22 mouse cellular contexts compared by ENCODE assay signal in genomic region chr2:174937930-174938329, GRCm38 (mm10).
DNase-seq lines count a peak whose midpoint lies in the region; ATAC-seq and TF ChIP-seq lines count a peak whose summit lies in the region.
"Had no signal": no experiment of that assay in that cellular context is flagged by ENCODE, and none has a peak within 500 bp of the region (broad histone marks: within the 10 kb centered on the region; RNA-seq: fewer than 3 reads in every experiment).

No protein-coding gene starts in this region.

- no peak overlapping the region; the same call in 1 of the 2 replicates for H3K9ac ChIP-seq in CH12.LX (ENCODE audit: insufficient read depth, low read depth)
- H3K9ac ChIP-seq: embryonic facial prominence, embryonic 13.5 days; embryonic facial prominence, embryonic 15.5 days; forebrain, embryonic 12.5 days had no signal

- DNase-seq in CH12.LX (ENCODE audit: extremely low read depth), result no peak
- DNase-seq in embryo, embryonic 9.5 days (ENCODE audit: extremely low spot score), result no peak
- DNase-seq in testis, postnatal 14 days (ENCODE audit: low spot score), result no peak
- no peak for DNase-seq in lung, adult 2 months
- DNase-seq: adrenal gland, adult 2 months; adrenal gland, postnatal 10 days; adrenal gland, postnatal 25 days; cerebellum, adult 11 months; cerebellum, adult 18-20 months; cerebellum, adult 8-10 months; cerebellum, adult 9-11 months; cerebellum, postnatal 14 days; cerebellum, postnatal 36 days had no signal

- H3K9me3 ChIP-seq in CH12.LX (replicated peaks; ENCODE audit: low read length), result no peaks in the 10 kb centered on the region
- H3K9me3 ChIP-seq: embryonic facial prominence, embryonic 13.5 days; embryonic facial prominence, embryonic 15.5 days; forebrain, embryonic 10.5 days; forebrain, embryonic 12.5 days had no signal

- TF ChIP-seq POLR2A in CH12.LX (IDR thresholded peaks at IDR 0.05; ENCODE audit: low read depth, low read length), result no peak
- TF ChIP-seq POLR2A in lung, adult 2 months (IDR thresholded peaks at IDR 0.05; ENCODE audit: borderline replicate concordance, extremely low read depth, low read depth, low read length), result no peak

- no peak for TF ChIP-seq EP300 in CH12.LX (IDR thresholded peaks at IDR 0.05; ENCODE audit: low read length)

- H3K79me2 ChIP-seq in CH12.LX (replicated peaks; ENCODE audit: control insufficient read depth, extremely low read depth, insufficient read depth, poor library complexity, severe bottlenecking), result no peaks in the 10 kb centered on the region

- no peak overlapping the region for H3K27ac ChIP-seq in CH12.LX (ENCODE audit: insufficient read depth, low read depth)
- H3K27ac ChIP-seq: embryonic facial prominence, embryonic 13.5 days; embryonic facial prominence, embryonic 15.5 days; forebrain, embryonic 10.5 days; forebrain, embryonic 12.5 days had no signal

- WGBS in lung, adult 2 months, result 68% methylated on average over 4 of the region's 4 CpGs

- no peaks in the 10 kb centered on the region for H3K36me3 ChIP-seq in CH12.LX (replicated peaks in 1 of 2; ENCODE audit: control insufficient read depth in 1 of 2, insufficient read depth in 1 of 2, low read length in 1 of 2)
- H3K36me3 ChIP-seq: embryonic facial prominence, embryonic 13.5 days; embryonic facial prominence, embryonic 15.5 days; forebrain, embryonic 10.5 days; forebrain, embryonic 12.5 days had no signal

- ATAC-seq in common myeloid progenitor, adult 5-6 weeks (replicated peaks; ENCODE audit: low read depth, poor library complexity, severe bottlenecking), result peak; percentile 37
- ATAC-seq in megakaryocyte, adult 5-6 weeks (ENCODE audit: poor library complexity, severe bottlenecking), result peak; percentile 13; the same call in 1 of the 2 replicates
- ATAC-seq: forebrain, embryonic 14.5 days; forebrain, embryonic 16.5 days had no signal

- H3K4me2 ChIP-seq in CH12.LX (ENCODE audit: insufficient read depth, low read depth, poor library complexity, severe bottlenecking), result peak overlapping the region; percentile 50; the same call in 1 of the 2 replicates
- H3K4me2 ChIP-seq: embryonic facial prominence, embryonic 13.5 days; embryonic facial prominence, embryonic 15.5 days; forebrain, embryonic 12.5 days had no signal

- no peaks in the 10 kb centered on the region for H3K4me1 ChIP-seq in CH12.LX (ENCODE audit: control insufficient read depth in 1 of 2, insufficient read depth in 2 of 2)
- H3K4me1 ChIP-seq in lung, adult 2 months (ENCODE audit: control insufficient read depth, insufficient read depth, low read length), result no peaks in the 10 kb centered on the region
- H3K4me1 ChIP-seq: embryonic facial prominence, embryonic 13.5 days; embryonic facial prominence, embryonic 15.5 days; forebrain, embryonic 10.5 days; forebrain, embryonic 12.5 days had no signal

- TF ChIP-seq RAD21 in CH12.LX (IDR thresholded peaks at IDR 0.05; ENCODE audit: low read depth, low read length), result no peak

- H3K27me3 ChIP-seq in CH12.LX (replicated peaks), result peaks cover 30% of the 10 kb centered on the region
- H3K27me3 ChIP-seq: embryonic facial prominence, embryonic 13.5 days; embryonic facial prominence, embryonic 15.5 days; forebrain, embryonic 12.5 days had no signal

- dilution Hi-C loops in CH12.LX (cut with MboI; ENCODE audit: extremely low pct_ligation_motif_present, extremely low pct_unique_long_range_greater_than_20kb, low sequenced_read_pairs), result no loop called here

- H3K4me3 ChIP-seq in CH12.LX (replicated peaks in 1 of 3; ENCODE audit: low read depth in 2 of 3, low read length in 2 of 3, poor library complexity in 1 of 3), result no peak overlapping the region
- no peak overlapping the region for H3K4me3 ChIP-seq in lung, adult 2 months (replicated peaks; ENCODE audit: extremely low read depth, low read depth, low read length)
- H3K4me3 ChIP-seq: embryonic facial prominence, embryonic 13.5 days; embryonic facial prominence, embryonic 15.5 days; erythroblast, embryonic 14.5 days; forebrain, embryonic 10.5 days; forebrain, embryonic 12.5 days had no signal

- no peak for TF ChIP-seq CTCF in CH12.LX (conservative IDR thresholded peaks at IDR 0.05 in 1 of 2, IDR thresholded peaks at IDR 0.05 in 1 of 2; ENCODE audit: low read depth in 2 of 2, low read length in 2 of 2)
- TF ChIP-seq CTCF in lung, adult 2 months (IDR thresholded peaks at IDR 0.05; ENCODE audit: insufficient read depth, low read length), result no peak

- in situ Hi-C loops in CH12.LX (cut with MboI; ENCODE audit: low pct_ligation_motif_present, low pct_unique_long_range_greater_than_20kb, low sequenced_read_pairs), result no loop called here

TF ChIP-seq in CH12.LX, 34 proteins besides CTCF, POLR2A, EP300 and RAD21:
- TF ChIP-seq BHLHE40 (IDR thresholded peaks at IDR 0.05; ENCODE audit: low read depth, low read length) (no peak), JUN (IDR thresholded peaks at IDR 0.05; ENCODE audit: insufficient read depth, low read depth, low read length) (no peak), HCFC1 (IDR thresholded peaks at IDR 0.05; ENCODE audit: low read depth, low read length) (no peak), MXI1 (IDR thresholded peaks at IDR 0.05; ENCODE audit: low read depth, low read length) (no peak), NELFE (IDR thresholded peaks at IDR 0.05; ENCODE audit: low read depth, low read length) (no peak), JUND (conservative IDR thresholded peaks at IDR 0.05; ENCODE audit: low read depth, low read length) (no peak), NRF1 (IDR thresholded peaks at IDR 0.05; ENCODE audit: low read depth, low read length) (no peak), PAX5 (IDR thresholded peaks at IDR 0.05; ENCODE audit: low read length) (no peak), CHD1 (IDR thresholded peaks at IDR 0.05; ENCODE audit: low read depth, low read length) (no peak), ZNF384 (IDR thresholded peaks at IDR 0.05; ENCODE audit: low read depth, low read length) (no peak), GABPA (IDR thresholded peaks at IDR 0.05; ENCODE audit: insufficient replicate concordance, low read depth, low read length) (no peak), ZC3H11A (IDR thresholded peaks at IDR 0.05; ENCODE audit: low read depth, low read length) (no peak), RCOR1 (conservative IDR thresholded peaks at IDR 0.05; ENCODE audit: low read depth, low read length) (no peak), POLR2AphosphoS2 (IDR thresholded peaks at IDR 0.05; ENCODE audit: low read depth, low read length) (no peak), ELF1 (IDR thresholded peaks at IDR 0.05; ENCODE audit: low read depth, low read length) (no peak), MAX (IDR thresholded peaks at IDR 0.05; ENCODE audit: low read length) (no peak), MAZ (IDR thresholded peaks at IDR 0.05; ENCODE audit: low read depth, low read length) (no peak), CHD2 (IDR thresholded peaks at IDR 0.05; ENCODE audit: low read length) (no peak), UBTF (IDR thresholded peaks at IDR 0.05; ENCODE audit: low read depth, low read length) (no peak)
TF ChIP-seq in CH12.LX: peak in this region for 0.
